Mouse (Mus musculus): ENCODE measurements around the gene Mapk1. TPM values are rescaled to one million over a fixed set of nuclear protein-coding genes. Genes with fewer than 3 reads are reported as not detected.
A peak's percentile ranks its signal among the peaks of the same experiment; 100 is the strongest.
"Not testable (repeated sequence)": the region's sequence is repeated elsewhere in the genome, so short reads cannot be mapped to it uniquely, and the experiment has no call there.

The Mapk1 gene
- polyA plus RNA-seq, 1 experiment from 2014 or later = 131 TPM

- Histone ChIP-seq H3K4me2 (ENCODE audit: low read depth, low read length) (peak overlapping the region; percentile 78), H3K36me3 (ENCODE audit: control insufficient read depth, insufficient read depth) (no peaks in the 10 kb centered on the region), H3K9me3 (replicated peaks; ENCODE audit: control insufficient read depth, low read length) (no peaks in the 10 kb centered on the region; the same call in 1 of the 2 replicates), H3K4me3 (ENCODE audit: low read length) (peak overlapping the region; percentile 87), H3K27me3 (ENCODE audit: control insufficient read depth, insufficient read depth, low read length) (no peaks in the 10 kb centered on the region), H3K4me1 (ENCODE audit: control insufficient read depth, insufficient read depth, low read length) (peaks cover 16% of the 10 kb centered on the region), H3K27ac (ENCODE audit: low read length) (peak overlapping the region; percentile 95), H3K9ac (ENCODE audit: low read length) (peak overlapping the region; percentile 76)
- WGBS = 21% methylated on average over 2 of the region's 2 CpGs
- peak; percentile 3; the same call in 1 of the 2 replicates for ATAC-seq (replicated peaks; ENCODE audit: extremely low read depth, insufficient read depth, low FRiP score)
Observed at GRCm38 (mm10) chr16:16982636-16983035, 546 bp upstream of the Mapk1 start.

GRCm38 (mm10) chr16:16983534-16984422 lies 596 bp downstream of the Mapk1 start:
- Histone ChIP-seq H3K36me3 (ENCODE audit: control insufficient read depth, insufficient read depth) (0 out of 2 replicates have a peak, but pooled peaks cover 3% of the 10 kb centered on the region), H3K4me3 (ENCODE audit: low read length) (peak overlapping the region; percentile 87), H3K9ac (ENCODE audit: low read length) (peak overlapping the region; percentile 96), H3K4me2 (ENCODE audit: low read depth, low read length) (peak overlapping the region; percentile 73), H3K9me3 (replicated peaks; ENCODE audit: control insufficient read depth, low read length) (no peaks in the 10 kb centered on the region; the same call in 1 of the 2 replicates), H3K27me3 (ENCODE audit: control insufficient read depth, insufficient read depth, low read length) (no peaks in the 10 kb centered on the region), H3K4me1 (ENCODE audit: control insufficient read depth, insufficient read depth, low read length) (peaks cover 16% of the 10 kb centered on the region), H3K27ac (ENCODE audit: low read length) (peak overlapping the region; percentile 95)
- under 1% methylated on average over 75 of the region's 75 CpGs for WGBS
- ATAC-seq (replicated peaks; ENCODE audit: extremely low read depth, insufficient read depth, low FRiP score) = peak; percentile 50

GRCm38 (mm10) chr16:16984423-16984941 lies 1.3 kb downstream of the Mapk1 start:
- Histone ChIP-seq H3K27me3 (ENCODE audit: control insufficient read depth, insufficient read depth, low read length) (no peaks in the 10 kb centered on the region), H3K4me3 (ENCODE audit: low read length) (peak overlapping the region; percentile 87), H3K36me3 (ENCODE audit: control insufficient read depth, insufficient read depth) (0 out of 2 replicates have a peak, but pooled peaks cover 6% of the 10 kb centered on the region), H3K4me1 (ENCODE audit: control insufficient read depth, insufficient read depth, low read length) (peaks cover 16% of the 10 kb centered on the region), H3K4me2 (ENCODE audit: low read depth, low read length) (peak overlapping the region; percentile 73), H3K9me3 (replicated peaks; ENCODE audit: control insufficient read depth, low read length) (no peaks in the 10 kb centered on the region; the same call in 1 of the 2 replicates), H3K9ac (ENCODE audit: low read length) (peak overlapping the region; percentile 96), H3K27ac (ENCODE audit: low read length) (no peak overlapping the region)
- ATAC-seq (replicated peaks; ENCODE audit: extremely low read depth, insufficient read depth, low FRiP score) = no peak
- 5% methylated on average over 9 of the region's 9 CpGs for WGBS

GRCm38 (mm10) chr16:16987248-16987647 lies 4.1 kb downstream of the Mapk1 start:
- H3K9me3 ChIP-seq (replicated peaks; ENCODE audit: control insufficient read depth, low read length) = no peaks in the 10 kb centered on the region
- 0 out of 2 replicates have a peak, but pooled peaks cover 6% of the 10 kb centered on the region for H3K36me3 ChIP-seq (ENCODE audit: control insufficient read depth, insufficient read depth)
- no peak overlapping the region for H3K4me2 ChIP-seq (ENCODE audit: low read depth, low read length)
- WGBS = 65% methylated on average over 2 of the region's 2 CpGs
- no peak overlapping the region for H3K27ac ChIP-seq (ENCODE audit: low read length)
- H3K4me3 ChIP-seq (ENCODE audit: low read length) = no peak overlapping the region
- no peak overlapping the region for H3K9ac ChIP-seq (ENCODE audit: low read length)
- H3K4me1 ChIP-seq (ENCODE audit: control insufficient read depth, insufficient read depth, low read length) = peaks cover 22% of the 10 kb centered on the region
- no peaks in the 10 kb centered on the region for H3K27me3 ChIP-seq (ENCODE audit: control insufficient read depth, insufficient read depth, low read length)
- ATAC-seq (replicated peaks; ENCODE audit: extremely low read depth, insufficient read depth, low FRiP score) = no peak

DNA sequence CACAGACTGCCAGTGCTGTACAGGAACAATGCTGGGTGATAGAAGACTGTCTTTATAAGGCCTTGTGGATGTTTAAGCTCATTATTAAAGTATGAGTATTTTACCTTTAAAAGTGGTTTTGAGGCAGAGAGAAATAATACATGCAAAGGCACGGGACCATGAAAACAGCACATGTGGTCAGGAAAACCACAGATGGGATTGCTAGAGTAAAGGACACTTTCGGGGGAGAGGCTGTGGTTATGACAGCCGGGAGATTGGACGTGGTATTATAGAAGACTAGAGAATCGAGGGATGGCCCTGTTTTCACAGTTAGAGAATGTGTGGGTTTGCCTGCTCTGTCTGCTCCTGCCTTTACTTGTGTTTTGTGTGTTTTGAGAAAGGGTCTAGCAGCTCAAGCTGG lies 5.7 kb downstream of the Mapk1 start:
- Histone ChIP-seq H3K9me3 (replicated peaks; ENCODE audit: control insufficient read depth, low read length) (no peaks in the 10 kb centered on the region), H3K4me1 (ENCODE audit: control insufficient read depth, insufficient read depth, low read length) (peaks cover 22% of the 10 kb centered on the region), H3K27ac (ENCODE audit: low read length) (no peak overlapping the region), H3K4me2 (ENCODE audit: low read depth, low read length) (no peak overlapping the region), H3K36me3 (ENCODE audit: control insufficient read depth, insufficient read depth) (0 out of 2 replicates have a peak, but pooled peaks cover 6% of the 10 kb centered on the region), H3K27me3 (ENCODE audit: control insufficient read depth, insufficient read depth, low read length) (no peaks in the 10 kb centered on the region), H3K9ac (ENCODE audit: low read length) (no peak overlapping the region), H3K4me3 (ENCODE audit: low read length) (no peak overlapping the region)
- ATAC-seq (replicated peaks; ENCODE audit: extremely low read depth, insufficient read depth, low FRiP score) = no peak
- WGBS = 83% methylated on average over 5 of the region's 5 CpGs

DNA sequence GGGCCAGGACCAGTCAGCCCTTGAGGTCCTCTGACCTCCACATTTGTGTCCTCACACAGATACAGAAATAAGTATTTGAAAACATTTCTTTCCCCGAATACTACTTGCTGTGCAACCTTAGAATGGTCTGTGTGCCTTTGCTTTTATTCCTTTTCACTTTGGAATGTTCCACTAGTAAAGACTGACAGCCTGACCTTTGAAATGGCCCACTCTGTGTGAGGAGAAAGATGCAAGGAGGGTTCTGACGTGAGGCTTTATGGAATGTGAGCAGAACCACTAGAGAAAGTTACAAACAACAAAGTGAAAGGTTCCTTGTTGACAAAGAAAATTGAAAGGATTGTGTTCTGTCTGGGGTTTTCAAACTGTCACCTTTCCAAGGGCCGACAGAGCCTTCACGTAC lies 6.8 kb downstream of the Mapk1 start:
- Histone ChIP-seq H3K9me3 (replicated peaks; ENCODE audit: control insufficient read depth, low read length) (no peaks in the 10 kb centered on the region), H3K27ac (ENCODE audit: low read length) (no peak overlapping the region), H3K4me1 (ENCODE audit: control insufficient read depth, insufficient read depth, low read length) (peaks cover 21% of the 10 kb centered on the region), H3K9ac (ENCODE audit: low read length) (no peak overlapping the region), H3K27me3 (ENCODE audit: control insufficient read depth, insufficient read depth, low read length) (no peaks in the 10 kb centered on the region), H3K36me3 (ENCODE audit: control insufficient read depth, insufficient read depth) (0 out of 2 replicates have a peak, but pooled peaks cover 6% of the 10 kb centered on the region), H3K4me2 (ENCODE audit: low read depth, low read length) (no peak overlapping the region), H3K4me3 (ENCODE audit: low read length) (no peak overlapping the region)
- WGBS = 71% methylated on average over 4 of the region's 4 CpGs
- no peak for ATAC-seq (replicated peaks; ENCODE audit: extremely low read depth, insufficient read depth, low FRiP score)

GRCm38 (mm10) chr16:16994426-16995052 lies 11.4 kb downstream of the Mapk1 start:
- Histone ChIP-seq H3K4me1 (ENCODE audit: control insufficient read depth, insufficient read depth, low read length) (peaks cover 8% of the 10 kb centered on the region; the same call in 1 of the 2 replicates), H3K4me3 (ENCODE audit: low read length) (no peak overlapping the region), H3K36me3 (ENCODE audit: control insufficient read depth, insufficient read depth) (no peaks in the 10 kb centered on the region), H3K9me3 (replicated peaks; ENCODE audit: control insufficient read depth, low read length) (no peaks in the 10 kb centered on the region), H3K9ac (ENCODE audit: low read length) (no peak overlapping the region), H3K27ac (ENCODE audit: low read length) (no peak overlapping the region), H3K27me3 (ENCODE audit: control insufficient read depth, insufficient read depth, low read length) (no peaks in the 10 kb centered on the region), H3K4me2 (ENCODE audit: low read depth, low read length) (no peak overlapping the region)
- no peak for ATAC-seq (replicated peaks; ENCODE audit: extremely low read depth, insufficient read depth, low FRiP score)
- 65% methylated on average over 4 of the region's 4 CpGs for WGBS

- not testable (repeated sequence) for H3K4me3 ChIP-seq (ENCODE audit: low read length); H3K4me1 ChIP-seq (ENCODE audit: control insufficient read depth, insufficient read depth, low read length); H3K27ac ChIP-seq (ENCODE audit: low read length); H3K4me2 ChIP-seq (ENCODE audit: low read depth, low read length); H3K27me3 ChIP-seq (ENCODE audit: control insufficient read depth, insufficient read depth, low read length); H3K9me3 ChIP-seq (replicated peaks; ENCODE audit: control insufficient read depth, low read length); ATAC-seq (replicated peaks; ENCODE audit: extremely low read depth, insufficient read depth, low FRiP score); H3K9ac ChIP-seq (ENCODE audit: low read length); H3K36me3 ChIP-seq (ENCODE audit: control insufficient read depth, insufficient read depth)
- WGBS = 85% methylated on average over 10 of the region's 10 CpGs
Observed at GRCm38 (mm10) chr16:16996121-16996729, 13.0 kb downstream of the Mapk1 start.
